Mouse (Mus musculus): Measurements from ENCODE around the gene Usp30.
A peak's percentile ranks its signal among the peaks of the same experiment; 100 is the strongest.

Usp30 gene

GRCm38 (mm10) chr5:114127374-114128349, 62.4 kb downstream of the Usp30 start, which contains the start of gene Alkbh2:
Gene Alkbh2, minus strand, starts transcription at chr5:114128218.
- DNase-seq (ENCODE audit: low spot score) = peak; percentile 86

- DNase-seq (ENCODE audit: low spot score) = peak; percentile 28
Measured at GRCm38 (mm10) chr5:114129550-114130210, 64.4 kb downstream of the Usp30 start.

- peak; percentile 57 for DNase-seq (ENCODE audit: low spot score)
Measured at GRCm38 (mm10) chr5:114130211-114130605, 64.9 kb downstream of the Usp30 start, which contains the start of gene Ung. Gene Ung, plus strand, starts transcription at chr5:114130386.

- peak; percentile 91 for DNase-seq (ENCODE audit: low spot score)
Measured at GRCm38 (mm10) chr5:114130698-114131520, 65.6 kb downstream of the Usp30 start.

DNA sequence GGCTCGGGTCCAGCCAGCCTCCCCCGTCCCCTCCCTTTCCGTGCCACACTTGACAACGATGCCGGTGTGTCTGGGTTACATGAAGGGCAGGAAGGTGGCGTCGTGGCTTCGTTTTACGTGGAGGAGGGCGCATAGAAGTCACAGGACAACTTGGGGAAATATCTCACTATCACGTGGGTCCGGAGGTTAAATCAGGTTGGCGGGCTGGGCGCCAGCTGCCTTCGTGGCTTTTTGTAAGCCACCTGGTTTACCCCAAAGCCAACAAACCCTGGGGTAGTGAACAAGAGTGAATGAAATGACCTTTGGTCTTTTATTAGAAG, 66.2 kb downstream of the Usp30 start:
- peak; percentile 68 for DNase-seq (ENCODE audit: low spot score)

- DNase-seq (ENCODE audit: low spot score) = no peak
Measured at GRCm38 (mm10) chr5:114132841-114133240, 67.6 kb downstream of the Usp30 start.

DNA sequence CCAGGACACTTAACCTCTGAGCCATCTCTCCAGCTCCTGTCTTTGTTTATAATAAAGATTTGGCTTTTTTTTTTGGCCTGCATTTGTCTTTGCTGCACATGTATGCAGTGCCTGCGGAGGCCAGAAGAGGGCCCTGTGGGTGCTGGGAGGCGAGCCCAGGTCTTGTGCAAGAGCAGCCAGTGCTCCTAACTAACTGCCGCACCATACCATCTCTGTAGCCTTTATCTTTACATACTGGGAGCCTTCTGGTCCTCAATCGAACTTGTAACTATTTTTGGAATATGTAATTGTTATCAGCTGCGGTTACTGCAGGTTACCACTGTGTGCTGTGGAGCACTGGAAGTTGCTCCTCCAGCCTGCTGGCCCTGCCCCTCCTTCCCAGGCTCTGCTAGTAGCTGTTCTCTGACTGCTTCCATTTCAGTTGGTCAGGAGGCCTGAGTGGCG, 68.9 kb downstream of the Usp30 start:
- DNase-seq (ENCODE audit: low spot score) = peak; percentile 73

- no peak for DNase-seq (ENCODE audit: low spot score)
Measured at GRCm38 (mm10) chr5:114135516-114135915, 70.3 kb downstream of the Usp30 start.

DNA sequence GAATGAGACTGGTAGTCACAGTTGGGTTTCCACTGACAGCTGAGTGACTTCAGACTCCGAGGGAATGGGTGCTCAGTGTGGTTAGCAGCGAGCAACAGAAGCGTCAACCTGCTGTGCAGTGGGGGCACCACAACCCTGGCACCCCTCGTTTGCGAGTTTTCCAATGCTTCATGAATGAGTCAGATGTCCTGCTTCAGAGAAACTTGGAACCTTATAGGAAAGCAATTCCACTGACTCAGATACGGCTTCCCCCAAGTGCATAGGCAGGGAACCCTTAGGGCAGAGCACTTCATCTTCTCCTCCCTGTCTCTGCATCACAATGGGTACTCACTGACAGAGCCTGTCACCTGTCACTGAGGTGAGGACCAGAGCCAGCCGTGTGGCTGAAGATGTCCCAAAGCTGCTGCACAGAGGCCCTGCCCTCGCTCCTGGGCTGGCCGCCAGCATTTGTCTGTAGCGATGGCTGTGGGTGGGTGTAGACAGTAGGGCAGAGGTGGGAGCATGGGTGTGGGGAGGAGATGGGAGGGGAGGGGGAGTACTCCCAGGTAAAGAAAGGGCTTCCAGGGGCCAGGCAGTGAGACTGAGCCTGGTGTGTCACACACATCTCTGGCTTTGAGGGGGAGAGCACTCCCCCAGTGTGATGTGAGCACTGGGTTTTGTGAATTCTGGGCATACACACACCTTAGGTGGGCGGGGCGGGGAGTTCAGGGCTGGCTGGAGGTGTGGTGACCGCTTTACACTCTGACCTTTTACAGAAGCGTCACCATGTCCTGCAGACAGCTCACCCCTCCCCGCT, 72.4 kb downstream of the Usp30 start:
- peak; percentile 44 for DNase-seq (ENCODE audit: low spot score)

DNA sequence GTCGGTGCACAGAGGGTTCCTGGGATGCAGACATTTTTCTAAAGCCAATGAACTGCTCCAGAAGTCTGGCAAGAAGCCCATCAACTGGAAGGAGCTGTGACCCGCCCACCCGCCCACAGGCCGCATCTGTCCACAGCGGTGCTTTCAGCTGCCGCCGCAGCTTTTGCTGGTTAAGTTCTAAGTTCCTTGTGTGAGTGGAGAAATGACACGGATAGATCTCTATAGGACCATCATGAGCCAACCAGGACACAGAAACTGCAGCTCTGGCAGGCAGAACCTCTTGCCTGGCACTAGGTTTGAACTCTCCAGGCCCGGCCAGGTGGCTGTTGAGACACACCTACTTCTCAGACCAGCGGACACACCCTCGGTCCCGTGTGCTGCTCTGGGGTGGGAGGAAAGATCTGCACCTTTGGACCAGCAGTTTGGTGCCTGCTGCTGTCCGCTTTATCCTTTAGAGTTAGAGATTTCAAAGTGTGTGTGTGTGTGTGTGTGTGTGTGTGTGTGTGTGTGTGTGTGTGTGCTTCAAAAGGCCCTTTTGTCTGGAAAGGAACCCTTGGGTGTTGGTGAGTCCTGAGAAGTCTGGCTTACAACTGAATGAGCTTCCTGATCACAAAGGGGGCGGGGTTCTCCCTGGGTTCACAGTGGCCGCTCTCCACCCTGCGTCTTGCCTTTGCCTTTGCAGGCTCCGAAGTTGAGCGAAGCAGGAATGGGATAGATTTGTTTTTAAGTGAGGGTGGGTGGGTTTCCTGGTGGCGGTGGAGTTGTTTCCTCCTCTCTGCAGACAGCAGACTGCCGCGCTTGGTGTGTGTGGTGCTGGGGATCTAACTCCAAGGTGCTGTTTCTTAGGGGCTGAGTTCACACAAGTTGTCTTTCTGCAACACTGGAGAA, 73.3 kb downstream of the Usp30 start:
- DNase-seq (ENCODE audit: low spot score) = peak; percentile 71

DNA sequence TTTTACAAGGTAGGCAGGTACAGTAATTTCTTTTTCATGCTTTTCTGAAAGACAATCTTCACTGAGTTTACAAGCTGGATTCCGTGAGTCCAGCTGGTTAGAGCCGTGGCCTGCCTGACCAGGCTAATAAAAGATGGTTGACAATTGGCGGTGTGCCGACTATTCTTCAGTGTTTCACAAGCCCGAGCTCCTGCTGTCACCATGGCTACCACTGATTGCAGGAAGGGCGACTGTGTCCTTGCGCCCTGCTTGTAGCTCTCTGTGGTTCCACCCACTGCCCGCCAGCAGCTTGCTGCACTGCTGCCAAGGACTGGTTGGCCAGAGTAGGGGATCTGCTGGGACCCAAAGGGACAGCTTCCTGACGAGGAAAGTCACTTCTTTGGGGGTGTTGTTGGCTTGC, 73.9 kb downstream of the Usp30 start:
- DNase-seq (ENCODE audit: low spot score) = peak; percentile 95

- no peak for DNase-seq (ENCODE audit: low spot score)
Measured at GRCm38 (mm10) chr5:114146028-114146888, 81.0 kb downstream of the Usp30 start, which contains the start of gene Acacb. Gene Acacb, plus strand, starts transcription at chr5:114146535.

- no peak for DNase-seq (ENCODE audit: low spot score)
Measured at GRCm38 (mm10) chr5:114147043-114147972, 82.0 kb downstream of the Usp30 start.

GRCm38 (mm10) chr5:114152359-114153092, 87.3 kb downstream of the Usp30 start:
- DNase-seq (ENCODE audit: low spot score) = no peak

DNA sequence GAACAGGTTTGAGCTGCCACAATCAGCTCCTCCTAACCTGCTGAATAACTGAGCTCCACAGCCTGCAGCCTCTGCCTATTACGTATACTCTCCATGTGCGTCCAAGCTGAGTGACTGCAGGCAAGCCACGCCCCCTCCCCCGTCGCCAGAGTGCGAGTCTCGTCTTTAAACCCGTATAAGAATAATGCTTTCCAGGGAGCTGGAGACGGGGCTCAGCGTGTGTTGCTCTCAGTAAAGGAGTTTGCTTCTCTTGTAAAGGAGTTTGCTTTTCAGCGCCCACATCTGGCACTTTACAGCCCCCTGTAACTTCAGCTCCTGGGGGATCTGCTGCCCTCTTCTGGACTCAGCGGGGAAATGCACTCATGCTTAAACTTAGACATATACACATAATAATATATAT, 88.2 kb downstream of the Usp30 start:
- no peak for DNase-seq (ENCODE audit: low spot score)

DNA sequence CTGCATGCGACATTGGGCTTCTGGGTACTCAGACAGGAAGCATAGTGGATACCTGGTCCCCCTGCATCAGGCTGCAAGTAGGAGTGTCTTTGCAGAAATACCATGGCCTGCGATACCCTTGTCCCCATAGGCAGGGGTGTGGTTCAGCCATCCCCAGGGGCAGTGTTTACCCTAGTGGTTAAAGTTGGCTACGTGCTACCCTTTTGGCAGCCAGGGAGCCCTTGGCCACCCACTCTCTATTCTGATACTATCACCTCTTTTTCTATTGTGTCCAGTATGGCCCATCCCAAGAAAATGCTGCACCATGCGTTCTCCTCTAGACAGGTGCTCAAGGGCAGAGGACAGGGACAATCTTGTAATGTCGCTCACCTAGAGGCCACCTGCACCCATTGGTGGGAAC, 89.5 kb downstream of the Usp30 start:
- no peak for DNase-seq (ENCODE audit: low spot score)

GRCm38 (mm10) chr5:114155168-114155933, 90.1 kb downstream of the Usp30 start:
- DNase-seq (ENCODE audit: low spot score) = no peak
